Mouse (Mus musculus) heart, adult 2 months (tissue): ENCODE measurements at regions not wholly inside any gene's neighbourhood (a gene's known extent, or its start where the extent isn't known, plus 50 kb on each side); places are given as distances from the start of the nearest gene placed in this dataset.

Experiments used
- CTCF ChIP-seq: fragments of 200-600 bp; IDR thresholded peaks from 2 replicates; pipeline ENCODE4 v1.8.1; 2022; ENCODE audit warnings: antibody characterized with exemption, mild to moderate bottlenecking, moderate library complexity
- EP300 ChIP-seq: fragments of 200-500 bp; IDR thresholded peaks from 2 replicates; pipeline ENCODE4 v1.6.1; 2011; ENCODE audit warnings: low read depth, low read length, control low read depth; ENCODE audit not compliant: insufficient read depth

DNA sequence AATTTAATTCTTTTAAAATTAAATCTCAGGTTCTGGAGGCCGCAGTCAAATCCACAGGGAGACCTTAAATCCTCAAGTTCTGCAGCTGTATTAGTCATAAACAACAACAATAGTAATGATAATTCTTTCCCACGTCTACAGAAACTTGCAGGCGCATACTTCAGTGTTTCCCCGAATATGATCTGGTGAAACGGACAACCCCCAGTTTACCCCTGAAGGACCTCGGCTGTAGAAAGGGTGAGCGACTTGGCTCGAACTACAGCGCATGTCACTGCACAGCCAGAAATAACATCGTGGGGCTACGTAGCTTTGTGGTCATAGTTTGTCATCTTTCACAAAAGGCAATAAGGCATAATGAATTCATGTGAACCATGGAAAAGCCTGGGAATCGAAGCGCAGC lies 105.0 kb upstream of the Zeb2 start:
- no peak for TF ChIP-seq CTCF
- TF ChIP-seq EP300: no peak
